In genomic region chr12:36050276-36050675, GRCm38 (mm10) we compare ENCODE assay signal across 30 mouse cellular contexts. TPM values are rescaled to one million over a fixed set of nuclear protein-coding genes. Genes with fewer than 3 reads are reported as not detected.
DNase-seq lines count a peak whose midpoint lies in the region; ATAC-seq and TF ChIP-seq lines count a peak whose summit lies in the region.
"Had no signal": no experiment of that assay in that cellular context is flagged by ENCODE, and none has a peak within 500 bp of the region (broad histone marks: within the 10 kb centered on the region; RNA-seq: fewer than 3 reads in every experiment).

No protein-coding gene starts in this region.

- WGBS in kidney, postnatal 0 days = 68% methylated on average over 1 of the region's 1 CpGs
- WGBS in kidney, embryonic 16.5 days = 77% methylated on average over 1 of the region's 1 CpGs
- 70% methylated on average over 1 of the region's 1 CpGs for WGBS in intestine, embryonic 15.5 days
- 51% methylated on average over 1 of the region's 1 CpGs for WGBS in intestine, postnatal 0 days

- H3K27me3 ChIP-seq in kidney, postnatal 0 days (ENCODE audit: insufficient read depth, low read length) = no peaks in the 10 kb centered on the region
- H3K27me3 ChIP-seq in kidney, embryonic 16.5 days (ENCODE audit: insufficient read depth, low read length) = no peaks in the 10 kb centered on the region
- H3K27me3 ChIP-seq in intestine, embryonic 15.5 days (replicated peaks) = no peaks in the 10 kb centered on the region
- H3K27me3 ChIP-seq in intestine, postnatal 0 days (replicated peaks; ENCODE audit: control insufficient read depth, insufficient read depth, low read length) = no peaks in the 10 kb centered on the region
- H3K27me3 ChIP-seq: CH12.LX; embryonic facial prominence, embryonic 13.5 days; embryonic facial prominence, embryonic 15.5 days; forebrain, embryonic 12.5 days; Patski had no signal

- H3K4me1 ChIP-seq in kidney, postnatal 0 days (replicated peaks; ENCODE audit: insufficient read depth, low read length) = no peaks in the 10 kb centered on the region
- 0 out of 2 replicates have a peak, but pooled peaks cover 4% of the 10 kb centered on the region for H3K4me1 ChIP-seq in kidney, embryonic 16.5 days (ENCODE audit: insufficient read depth, low read length)
- no peaks in the 10 kb centered on the region for H3K4me1 ChIP-seq in intestine, embryonic 15.5 days (replicated peaks)
- H3K4me1 ChIP-seq in intestine, postnatal 0 days (replicated peaks; ENCODE audit: control insufficient read depth, insufficient read depth, low read length) = no peaks in the 10 kb centered on the region
- H3K4me1 ChIP-seq: embryonic facial prominence, embryonic 13.5 days; embryonic facial prominence, embryonic 15.5 days; forebrain, embryonic 12.5 days had no signal

- H3K27ac ChIP-seq in kidney, postnatal 0 days = no peak overlapping the region
- H3K27ac ChIP-seq in kidney, embryonic 16.5 days (ENCODE audit: low read length) = no peak overlapping the region
- H3K27ac ChIP-seq in intestine, embryonic 15.5 days = no peak overlapping the region
- H3K27ac ChIP-seq in intestine, postnatal 0 days (ENCODE audit: low read depth, low read length) = no peak overlapping the region; the same call in 1 of the 2 replicates
- H3K27ac ChIP-seq: embryonic facial prominence, embryonic 13.5 days; embryonic facial prominence, embryonic 15.5 days; forebrain, embryonic 10.5 days; forebrain, embryonic 12.5 days had no signal

- no peaks in the 10 kb centered on the region for H3K36me3 ChIP-seq in kidney, postnatal 0 days (ENCODE audit: insufficient read depth, low read length)
- H3K36me3 ChIP-seq in kidney, embryonic 16.5 days (ENCODE audit: insufficient read depth, low read length) = no peaks in the 10 kb centered on the region
- H3K36me3 ChIP-seq in intestine, embryonic 15.5 days = no peaks in the 10 kb centered on the region
- no peaks in the 10 kb centered on the region for H3K36me3 ChIP-seq in intestine, postnatal 0 days (ENCODE audit: control insufficient read depth, insufficient read depth)
- H3K36me3 ChIP-seq: embryonic facial prominence, embryonic 13.5 days; embryonic facial prominence, embryonic 15.5 days; forebrain, embryonic 10.5 days; forebrain, embryonic 12.5 days; G1E had no signal

- no peak for DNase-seq in kidney, postnatal 0 days (ENCODE audit: low spot score)
- no peak for DNase-seq in layer of hippocampus, postnatal 36 days
- DNase-seq: adrenal gland, adult 8-10 months; adrenal gland, postnatal 14 days; adrenal gland, postnatal 36 days; B cell, adult 2 months; cerebellum, adult 11-12 months; cerebellum, adult 8-10 months; cerebellum, adult 9-11 months; cerebellum, postnatal 14 days; cerebellum, postnatal 36 days; embryo, embryonic 11 days had no signal

- H3K4me3 ChIP-seq in kidney, postnatal 0 days (replicated peaks; ENCODE audit: low read depth, low read length) = no peak overlapping the region
- no peak overlapping the region for H3K4me3 ChIP-seq in kidney, embryonic 16.5 days (ENCODE audit: low read length)
- no peak overlapping the region for H3K4me3 ChIP-seq in intestine, embryonic 15.5 days (replicated peaks)
- no peak overlapping the region for H3K4me3 ChIP-seq in intestine, postnatal 0 days (ENCODE audit: low read depth, low read length)
- H3K4me3 ChIP-seq: embryonic facial prominence, embryonic 13.5 days; embryonic facial prominence, embryonic 15.5 days; erythroblast, embryonic 14.5 days; forebrain, embryonic 10.5 days; forebrain, embryonic 12.5 days had no signal

- TF ChIP-seq CTCF in kidney, postnatal 0 days (IDR thresholded peaks at IDR 0.05; ENCODE audit: low read depth) = no peak
- TF ChIP-seq CTCF in intestine, postnatal 0 days (IDR thresholded peaks at IDR 0.05; ENCODE audit: low read depth) = no peak

- no peak overlapping the region for H3K4me2 ChIP-seq in kidney, postnatal 0 days (ENCODE audit: low read length)
- H3K4me2 ChIP-seq in kidney, embryonic 16.5 days (replicated peaks; ENCODE audit: low read depth, low read length) = no peak overlapping the region
- H3K4me2 ChIP-seq in intestine, embryonic 15.5 days (replicated peaks) = no peak overlapping the region
- no peak overlapping the region for H3K4me2 ChIP-seq in intestine, postnatal 0 days (replicated peaks; ENCODE audit: low read depth)
- H3K4me2 ChIP-seq: embryonic facial prominence, embryonic 13.5 days; embryonic facial prominence, embryonic 15.5 days; forebrain, embryonic 12.5 days had no signal

- no peak overlapping the region for H3K9ac ChIP-seq in kidney, postnatal 0 days (ENCODE audit: low read depth, low read length)
- H3K9ac ChIP-seq in kidney, embryonic 16.5 days (replicated peaks; ENCODE audit: low read length) = no peak overlapping the region
- H3K9ac ChIP-seq in intestine, embryonic 15.5 days = no peak overlapping the region
- no peak overlapping the region for H3K9ac ChIP-seq in intestine, postnatal 0 days (ENCODE audit: low read depth, low read length)
- H3K9ac ChIP-seq: embryonic facial prominence, embryonic 13.5 days; embryonic facial prominence, embryonic 15.5 days; forebrain, embryonic 12.5 days had no signal

- peak; percentile 79; the same call in 1 of the 2 replicates for ATAC-seq in kidney, postnatal 0 days (replicated peaks; ENCODE audit: low FRiP score, low read depth)
- no peak for ATAC-seq in kidney, embryonic 16.5 days (ENCODE audit: low FRiP score, low TSS enrichment)
- peak; percentile 90 for ATAC-seq in intestine, embryonic 15.5 days
- ATAC-seq in intestine, postnatal 0 days = peak; percentile 93
- ATAC-seq: activated CD4-positive, CD25-positive, alpha-beta regulatory T cell, adult 4 months; CD4-positive, CD25-positive, alpha-beta regulatory T cell, adult 4 months; forebrain, embryonic 14.5 days; forebrain, embryonic 16.5 days; Patski had no signal

- H3K9me3 ChIP-seq in kidney, postnatal 0 days (replicated peaks; ENCODE audit: low read length) = no peaks in the 10 kb centered on the region
- H3K9me3 ChIP-seq in kidney, embryonic 16.5 days (ENCODE audit: low read length) = no peaks in the 10 kb centered on the region
- no peaks in the 10 kb centered on the region for H3K9me3 ChIP-seq in intestine, embryonic 15.5 days
- H3K9me3 ChIP-seq in intestine, postnatal 0 days (ENCODE audit: control insufficient read depth) = no peaks in the 10 kb centered on the region
- H3K9me3 ChIP-seq: embryonic facial prominence, embryonic 13.5 days; embryonic facial prominence, embryonic 15.5 days; forebrain, embryonic 10.5 days; forebrain, embryonic 12.5 days; G1E had no signal

RNA-seq across cellular contexts. Expression of gene Tspan13, which starts 8.0 kb away (rescaled TPM):
- 124 and 138 TPM in 2 replicates for polyA plus RNA-seq in kidney, postnatal 0 days (2015; fragmentation: Nextera tagmentation; extraction: Ambion mirVana)
- polyA plus RNA-seq in kidney, embryonic 16.5 days (2015; fragmentation: Nextera tagmentation; extraction: Ambion mirVana) = 91.3 and 108 TPM in 2 replicates
- 136 and 138 TPM in 2 replicates for polyA plus RNA-seq in intestine, embryonic 15.5 days (2015; fragmentation: Nextera tagmentation; extraction: Ambion mirVana)
- 499 and 565 TPM in 2 replicates for polyA plus RNA-seq in intestine, postnatal 0 days (2015; fragmentation: Nextera tagmentation; extraction: Ambion mirVana)
- 100 to 1,000 TPM; 280 to 297 TPM for total RNA-seq in layer of hippocampus, postnatal 36 days (2021)
- total RNA-seq: G1E had no signal

RNA-seq across cellular contexts. Expression of gene Agr2, which starts 57.6 kb away (rescaled TPM):
- 3.2 and 3.6 TPM in 2 replicates for polyA plus RNA-seq in kidney, postnatal 0 days (2015; fragmentation: Nextera tagmentation; extraction: Ambion mirVana)
- 2.2 and 2.6 TPM in 2 replicates for polyA plus RNA-seq in kidney, embryonic 16.5 days (2015; fragmentation: Nextera tagmentation; extraction: Ambion mirVana)
- 234 and 297 TPM in 2 replicates for polyA plus RNA-seq in intestine, embryonic 15.5 days (2015; fragmentation: Nextera tagmentation; extraction: Ambion mirVana)
- polyA plus RNA-seq in intestine, postnatal 0 days (2015; fragmentation: Nextera tagmentation; extraction: Ambion mirVana) = 438 and 502 TPM in 2 replicates
- total RNA-seq in layer of hippocampus, postnatal 36 days (2021) = not detected
- total RNA-seq: adrenal gland, adult 18-20 months; adrenal gland, adult 8-10 months; adrenal gland, postnatal 14 days; adrenal gland, postnatal 36 days; CH12.LX; common myeloid progenitor, adult 5-6 weeks had no signal
- polyA plus RNA-seq: activated CD4-positive, CD25-positive, alpha-beta regulatory T cell, adult 4 months; CD4-positive, CD25-positive, alpha-beta regulatory T cell, adult 4 months; embryonic facial prominence, embryonic 11.5 days; erythroblast, embryonic 14.5 days; forebrain, embryonic 10.5 days; forebrain, embryonic 14.5 days; forebrain, embryonic 16.5 days; G1E had no signal

Comparison
In these comparisons a context has a peak if more than half of its experiments do, and no peak if none do; other contexts are left out.
1. RNA of gene Agr2, which starts 57.6 kb away (polyA plus RNA-seq): 438 to 502 TPM in intestine, postnatal 0 days and 234 to 297 TPM in intestine, embryonic 15.5 days; 3.2 to 3.6 TPM in kidney, postnatal 0 days and 2.2 to 2.6 TPM in kidney, embryonic 16.5 days; every median in the first group is over 10 times any median in the second.